Mouse (Mus musculus): ENCODE data around the gene Tor4a.
A peak's percentile ranks its signal among the peaks of the same experiment; 100 is the strongest.

Tor4a gene

DNA sequence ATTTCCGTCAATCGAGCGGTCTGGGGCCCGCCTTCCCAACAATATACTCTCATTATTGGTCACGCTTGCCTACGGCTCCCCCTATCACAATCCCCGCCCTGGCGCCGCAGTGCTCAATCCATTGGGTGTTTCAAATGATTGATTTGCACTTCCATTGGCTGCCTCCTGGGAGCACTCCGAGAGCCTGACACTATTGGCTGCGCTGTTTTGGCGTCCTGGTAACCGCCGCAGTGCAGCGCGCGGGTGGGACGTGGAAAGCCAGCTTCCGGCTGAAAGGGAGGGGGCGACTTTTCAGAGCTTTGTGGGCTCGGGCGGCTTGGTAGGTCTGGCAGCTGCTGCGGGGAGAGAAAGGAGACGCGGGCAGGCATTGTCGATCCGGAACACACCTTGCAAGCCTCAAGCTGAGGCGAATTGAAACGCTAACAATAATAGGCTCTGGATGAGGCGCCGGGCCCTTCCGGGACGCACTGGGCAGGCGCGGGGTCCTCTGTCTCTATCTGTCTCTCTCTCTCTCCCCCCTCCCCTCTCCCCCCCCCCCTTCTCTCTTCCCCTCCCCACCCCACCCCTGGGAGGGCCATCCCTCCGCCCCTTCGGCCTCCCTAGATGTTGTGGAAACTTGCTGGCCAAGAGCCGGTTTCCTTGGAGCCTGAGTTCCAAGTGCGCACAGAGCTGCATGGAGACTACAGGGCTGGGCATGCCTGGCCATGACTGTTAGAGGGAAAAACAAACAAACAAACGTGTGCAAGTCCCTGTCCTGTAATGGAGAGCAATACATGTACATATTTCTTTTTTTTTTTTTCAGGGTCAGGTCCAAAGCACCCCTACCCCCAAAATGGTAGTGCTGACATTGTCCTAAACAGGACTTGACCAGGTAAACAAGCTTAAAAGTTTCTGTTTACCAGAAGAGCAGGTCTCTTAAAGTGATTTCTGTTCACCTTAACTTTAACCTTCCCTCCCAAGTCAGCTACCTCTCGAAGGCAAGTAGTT lies 28.4 kb upstream of the Tor4a start:
- peak; percentile 97 to 98 for DNase-seq

DNA sequence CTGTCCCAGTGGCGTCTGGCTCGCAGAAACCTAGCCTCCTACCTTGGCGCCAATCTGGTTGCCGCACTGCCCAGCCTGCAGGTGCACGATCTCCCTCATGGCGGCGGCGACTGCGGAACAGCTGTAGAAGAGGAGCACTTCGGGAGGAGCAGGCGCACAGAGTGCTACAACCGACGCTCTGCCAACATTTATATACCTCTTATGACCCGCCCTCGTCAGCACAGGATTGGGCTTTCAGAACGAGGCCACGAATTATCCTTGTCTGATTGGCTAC lies 27.7 kb upstream of the Tor4a start, which contains the start of gene Tubb4b:
Tubb4b (minus strand) TSS at position 211 of the 274 bp plus-strand sequence.
- DNase-seq: no peak

DNA sequence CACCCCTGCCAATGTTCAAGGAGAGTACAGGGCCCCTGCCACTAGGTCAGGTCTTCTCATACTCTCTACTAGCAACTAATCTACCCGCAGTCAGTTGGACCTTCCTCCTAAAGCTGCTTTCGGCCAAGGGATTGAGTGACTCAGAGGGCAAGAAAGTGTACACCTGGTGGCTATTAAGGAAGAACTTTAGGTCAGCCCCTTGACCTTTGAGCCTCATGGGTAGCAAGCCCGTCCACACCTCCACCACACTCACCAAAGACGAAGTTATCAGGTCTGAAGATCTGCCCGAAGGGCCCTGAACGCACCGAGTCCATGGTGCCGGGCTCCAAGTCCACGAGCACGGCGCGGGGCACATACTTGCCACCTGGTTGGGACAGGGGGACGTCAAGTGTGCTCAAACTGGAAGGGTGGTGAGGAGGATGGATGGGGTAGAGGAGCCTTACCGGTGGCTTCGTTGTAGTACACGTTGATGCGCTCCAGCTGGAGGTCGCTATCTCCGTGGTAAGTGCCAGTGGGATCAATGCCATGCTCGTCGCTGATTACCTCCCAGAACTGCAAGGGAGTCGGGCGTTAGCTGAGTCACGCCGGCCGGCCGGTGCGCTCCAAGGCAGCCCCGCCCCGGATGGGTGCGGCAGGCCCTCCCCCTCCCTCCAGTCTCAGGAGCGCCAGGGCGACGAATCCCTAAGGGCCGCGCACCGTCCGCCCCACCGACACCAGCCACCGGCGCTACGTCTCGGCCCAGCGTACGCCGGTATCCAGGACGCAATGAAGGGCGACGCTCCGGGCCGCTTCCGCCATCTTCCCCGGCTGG lies 27.2 kb upstream of the Tor4a start:
- DNase-seq: peak; percentile 73 to 81

DNA sequence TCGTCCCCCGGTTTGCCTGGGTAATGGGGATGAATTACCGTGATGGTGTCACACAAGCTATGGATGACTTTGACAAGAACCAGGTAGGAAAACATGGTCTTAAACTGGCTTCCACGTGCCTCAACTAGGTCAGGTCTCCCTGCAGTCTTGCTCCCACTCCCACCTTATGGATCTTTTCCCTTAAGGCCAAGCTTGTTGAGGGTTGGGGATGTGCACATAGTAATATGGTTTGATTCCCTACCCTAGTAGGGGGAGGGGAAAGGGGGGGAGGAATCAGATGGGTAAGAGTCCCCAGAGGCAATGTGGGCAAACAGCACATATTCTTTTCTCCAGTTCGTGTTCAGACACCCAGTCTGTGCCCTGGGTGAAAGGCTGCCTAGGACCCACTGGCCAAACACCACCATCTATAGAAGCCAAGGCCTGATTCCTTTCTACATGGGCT lies 24.7 kb upstream of the Tor4a start:
- DNase-seq: no peak

- no peak for DNase-seq
Measured at GRCm38 (mm10) chr2:25218445-25218844, 21.8 kb upstream of the Tor4a start, which contains the start of gene Fam166a. TSS of gene Fam166a (plus strand) at chr2:25218745.

DNA sequence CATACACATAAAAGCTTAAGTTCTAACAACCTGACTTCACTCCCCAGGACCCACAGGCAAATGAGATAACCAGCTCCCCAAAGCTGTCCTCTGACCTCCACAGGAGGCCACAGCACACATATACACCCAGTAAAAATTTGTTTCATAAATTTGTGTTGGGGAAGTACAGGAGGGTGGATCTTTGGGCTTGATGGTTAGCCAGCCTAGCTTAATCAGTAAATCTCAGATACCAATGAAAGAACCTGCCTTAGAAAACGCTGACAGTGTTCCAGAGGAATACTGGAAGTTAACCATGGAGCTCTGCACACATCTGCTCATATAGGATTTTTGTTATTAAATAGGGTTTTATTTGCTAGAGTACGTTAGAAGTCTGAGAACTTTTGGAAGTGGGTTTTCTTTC lies 21.0 kb upstream of the Tor4a start:
- no peak for DNase-seq

DNA sequence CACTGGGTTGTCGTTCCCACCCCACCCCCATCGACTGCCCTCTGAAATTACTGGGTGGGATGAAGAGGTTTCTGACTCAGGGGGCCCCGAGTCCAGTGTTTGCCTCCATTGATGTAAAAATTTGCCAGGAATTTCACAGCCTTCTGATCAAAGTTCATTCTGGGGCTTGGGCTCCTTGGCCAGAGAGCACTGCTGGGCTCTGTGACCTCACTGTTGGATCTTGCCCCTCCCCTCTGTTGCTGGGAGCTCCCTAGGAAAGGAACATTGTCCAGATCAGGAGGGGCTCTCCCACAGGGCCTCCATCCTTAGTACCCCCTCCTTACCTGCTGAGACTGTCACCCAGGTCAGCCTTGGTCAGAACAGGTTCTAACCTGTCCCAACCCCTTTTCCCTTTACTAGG lies 17.8 kb upstream of the Tor4a start, which contains the start of gene Stpg3:
Stpg3 (minus strand) TSS at position 194 of the 400 bp plus-strand sequence.
- DNase-seq: no peak

GRCm38 (mm10) chr2:25213266-25213865 lies 16.7 kb upstream of the Tor4a start:
- no peak for DNase-seq

- DNase-seq: peak; percentile 92 to 94
Measured at GRCm38 (mm10) chr2:25211121-25211670, 14.5 kb upstream of the Tor4a start, which contains the start of gene Nelfb. TSS of gene Nelfb (minus strand) at chr2:25211489.

DNA sequence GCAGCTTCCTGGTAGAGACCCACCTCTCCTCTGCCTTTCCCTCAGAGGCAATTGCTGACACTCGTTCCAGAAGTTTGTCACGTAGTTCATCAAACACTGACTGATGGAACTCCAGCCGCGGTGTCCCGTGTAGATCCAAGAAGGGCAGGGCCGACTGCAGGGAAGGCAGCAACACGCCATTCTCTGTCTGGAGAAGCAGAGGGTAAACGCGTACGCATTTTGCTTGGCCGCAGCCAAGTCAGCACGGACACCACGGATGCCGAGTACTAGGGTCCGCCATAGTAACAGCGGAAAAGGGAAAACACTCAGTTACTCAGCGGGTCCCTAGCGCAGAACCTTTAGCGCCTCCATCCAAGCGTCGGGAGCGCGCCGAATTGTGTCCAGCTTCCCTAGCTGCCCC lies 14.0 kb upstream of the Tor4a start:
- no peak for DNase-seq

DNA sequence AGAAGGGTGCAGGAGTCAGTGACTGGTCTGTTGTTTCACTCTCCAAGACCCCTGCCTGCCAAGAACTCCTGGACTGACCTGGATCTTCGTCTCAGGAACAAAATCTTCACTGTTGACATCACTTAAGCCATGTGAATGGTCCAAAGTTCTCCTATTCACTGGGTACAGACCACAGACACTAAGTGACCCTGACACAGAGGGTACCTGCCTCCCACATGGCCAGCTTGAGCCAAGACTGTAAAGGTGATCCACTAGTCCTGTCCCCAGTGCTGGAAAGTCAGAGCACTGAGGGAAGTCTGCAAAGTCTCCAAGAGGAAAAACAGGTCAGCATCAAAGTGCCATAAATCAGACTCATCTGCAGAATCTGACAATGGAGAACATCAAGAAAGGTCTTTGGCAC lies 10.9 kb upstream of the Tor4a start:
- no peak for DNase-seq

DNA sequence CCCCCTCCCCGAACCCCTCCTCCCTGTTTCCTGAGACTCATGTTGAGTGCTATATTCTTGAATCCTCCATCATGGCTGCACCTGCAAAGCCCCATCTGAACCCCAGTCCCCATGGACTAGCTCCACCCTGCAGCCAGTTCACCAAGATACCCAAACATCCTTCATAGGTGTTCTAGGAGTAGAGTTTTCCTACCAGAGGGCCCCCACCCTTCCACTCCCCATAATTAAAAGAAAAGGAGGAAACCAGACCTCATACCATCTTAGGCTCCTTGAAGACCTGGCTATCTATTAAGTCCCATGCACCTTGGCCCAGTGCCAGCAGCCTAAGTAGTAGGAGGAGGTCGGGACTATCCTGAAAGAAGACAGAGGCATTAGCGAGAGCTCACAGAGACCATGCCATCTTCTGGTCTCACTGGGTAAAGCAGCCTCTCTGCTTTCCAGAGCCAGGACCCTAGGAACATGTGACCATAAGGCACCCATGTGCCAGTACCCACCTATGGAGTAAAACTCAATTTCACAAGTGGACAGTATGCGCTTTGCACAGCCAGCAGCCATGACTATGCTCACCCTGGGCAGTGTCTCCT lies 7.0 kb upstream of the Tor4a start:
- DNase-seq: peak in 1 of 2 experiments; percentile 48

DNA sequence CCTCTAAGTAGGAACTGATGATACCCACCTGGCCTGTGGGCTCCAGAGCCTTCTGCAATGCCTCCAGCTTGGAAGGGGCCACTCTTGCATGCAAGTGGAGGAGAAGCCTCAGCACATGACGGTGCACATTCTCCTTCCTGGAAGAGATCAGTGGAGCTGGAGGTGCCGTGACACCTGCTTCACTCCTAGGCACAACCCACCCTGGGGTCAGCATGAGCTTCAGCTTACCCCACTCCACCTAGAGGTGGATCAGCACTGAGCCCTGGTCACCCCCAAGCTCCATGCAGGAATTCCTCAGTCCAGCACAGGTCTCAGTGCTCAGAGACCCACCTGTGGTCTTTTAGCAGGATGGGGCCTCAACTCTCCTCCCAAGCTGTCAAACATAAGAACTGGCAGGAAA lies 3.9 kb upstream of the Tor4a start:
- no peak for DNase-seq

GRCm38 (mm10) chr2:25197946-25198345 lies 1.3 kb upstream of the Tor4a start:
- DNase-seq: no peak

DNA sequence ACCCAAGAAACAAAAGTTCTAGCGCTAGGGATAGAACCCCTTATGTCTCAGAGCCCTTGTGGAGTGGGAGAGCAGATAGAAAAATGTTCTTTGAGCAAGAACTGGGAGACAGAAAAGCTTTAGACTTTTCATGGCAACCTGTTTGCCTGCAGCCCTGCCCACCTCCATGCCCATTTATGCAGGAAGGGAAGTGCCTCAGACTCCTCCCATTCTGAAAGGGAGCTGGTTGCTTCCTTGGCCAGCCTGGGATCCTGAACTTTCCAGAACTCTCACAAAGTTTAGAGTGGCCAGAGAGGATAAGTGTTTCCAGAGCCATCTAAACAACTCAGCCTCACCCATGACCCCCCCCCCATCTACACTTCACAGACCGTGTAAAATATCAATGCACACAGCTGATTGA lies 505 bp upstream of the Tor4a start:
- DNase-seq: no peak

DNA sequence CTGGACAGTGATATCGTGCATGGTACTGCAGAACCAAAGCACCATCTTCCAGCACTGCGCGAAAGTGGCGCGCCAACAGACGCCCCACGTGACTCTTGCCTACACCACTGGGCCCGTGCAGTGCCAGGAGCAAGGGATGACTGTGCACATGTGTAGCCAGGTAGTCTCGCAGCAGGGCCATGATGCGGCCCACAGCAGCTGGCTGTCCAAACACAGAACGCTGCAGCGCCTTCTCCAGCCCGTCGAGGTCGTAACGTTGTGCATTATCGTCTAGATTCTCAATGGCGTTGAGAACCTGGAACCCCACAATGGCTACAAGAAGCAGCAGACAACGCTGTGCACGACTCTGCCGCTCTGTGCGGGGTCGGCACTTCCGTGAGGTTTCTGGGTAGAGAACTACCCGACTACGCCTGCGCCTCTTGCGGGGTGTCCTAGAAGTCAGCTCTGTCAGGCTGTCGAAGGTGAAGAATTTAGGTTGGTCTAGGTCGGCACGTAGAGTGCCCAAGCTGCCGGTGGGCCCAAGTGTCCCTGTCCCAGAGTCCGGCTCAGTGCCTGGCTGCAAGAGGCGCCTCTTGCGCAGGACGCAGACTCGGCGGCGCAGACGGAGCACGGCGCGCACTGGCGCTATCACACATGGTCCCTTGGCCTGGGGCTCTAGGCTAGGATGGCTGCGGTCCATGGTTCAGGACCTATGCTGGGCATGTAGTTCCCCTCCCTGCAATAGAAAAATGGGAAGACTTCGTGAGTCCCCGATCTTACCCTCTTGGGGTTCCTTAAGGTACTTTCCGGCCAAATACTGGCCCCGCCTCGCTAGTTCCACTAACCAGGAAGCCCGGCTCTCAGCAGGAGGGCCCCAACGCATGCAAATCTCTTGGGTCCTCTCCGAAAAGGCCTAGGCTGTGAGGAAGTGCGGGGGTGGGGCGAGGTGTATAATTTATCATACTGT lies 1.2 kb downstream of the Tor4a start:
- no peak for DNase-seq

GRCm38 (mm10) chr2:25194486-25195171 lies 2.1 kb downstream of the Tor4a start:
- peak in 1 of 2 experiments; percentile 12 for DNase-seq

- no peak for DNase-seq
Measured at GRCm38 (mm10) chr2:25194006-25194405, 2.7 kb downstream of the Tor4a start.

DNA sequence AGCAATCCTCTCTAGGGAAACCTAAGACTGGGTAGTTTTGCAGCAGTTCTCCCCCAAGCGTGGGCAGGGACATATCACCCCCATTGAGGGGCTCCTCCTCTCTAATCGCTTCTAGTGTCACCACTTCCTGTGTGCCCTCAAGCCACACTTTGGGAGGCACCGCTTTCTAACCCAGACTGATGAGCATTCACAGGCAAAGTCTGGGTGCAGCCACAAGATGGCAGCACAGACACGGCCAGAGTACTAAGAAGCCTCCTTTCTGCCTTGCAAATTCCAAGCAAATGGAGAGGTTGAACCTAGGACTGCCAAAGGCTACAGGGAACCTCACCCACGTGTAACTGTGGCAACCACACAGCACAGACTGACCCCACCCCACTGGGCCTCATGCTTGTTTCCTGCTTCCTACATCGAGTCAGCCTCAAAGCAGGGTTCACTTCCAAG lies 3.3 kb downstream of the Tor4a start:
- peak; percentile 89 to 91 for DNase-seq

DNA sequence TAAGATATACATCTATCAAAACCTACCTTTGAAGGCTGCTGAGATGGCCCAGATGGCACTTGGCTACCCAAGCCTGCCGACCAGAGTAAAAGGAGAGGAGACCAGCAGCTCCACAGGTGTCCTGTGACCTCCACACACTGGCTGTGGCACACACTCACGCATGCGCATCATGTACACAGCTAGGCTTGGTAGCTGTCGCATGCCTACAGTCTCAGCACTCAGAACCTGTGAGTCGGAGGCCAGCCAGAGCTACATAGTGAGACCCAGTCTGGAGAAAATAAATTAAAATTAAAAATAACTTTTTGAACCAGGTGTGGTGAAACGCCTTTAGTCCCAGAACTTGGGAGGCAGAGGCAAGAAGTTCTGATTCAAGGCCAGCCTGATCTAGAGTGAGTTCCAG lies 8.8 kb downstream of the Tor4a start:
- DNase-seq: no peak

DNA sequence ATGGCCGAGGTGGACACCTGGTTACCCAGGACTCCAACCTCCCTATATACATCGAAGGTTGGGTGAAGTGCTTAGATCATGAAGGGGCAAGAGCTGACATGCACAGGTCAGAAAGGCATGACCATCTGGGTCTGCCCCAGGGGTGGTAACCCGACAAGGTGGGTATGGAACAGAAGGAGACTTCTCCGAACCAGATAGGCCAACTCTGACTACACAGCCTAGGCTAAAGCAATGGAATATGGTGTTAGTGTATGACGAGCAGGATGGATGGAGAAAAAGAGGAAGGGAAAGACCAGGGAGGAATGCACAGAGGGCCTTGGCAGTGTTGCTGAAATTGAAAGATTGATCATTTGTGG lies 10.1 kb downstream of the Tor4a start:
- no peak for DNase-seq
